Mouse (Mus musculus): ENCODE results near the gene Ensa. TPM values are rescaled to one million over a fixed set of nuclear protein-coding genes. Genes with fewer than 3 reads are reported as not detected.
A peak's percentile ranks its signal among the peaks of the same experiment; 100 is the strongest.

Ensa gene
- polyA plus RNA-seq, 1 experiment from 2014 or later = 108 TPM

DNA sequence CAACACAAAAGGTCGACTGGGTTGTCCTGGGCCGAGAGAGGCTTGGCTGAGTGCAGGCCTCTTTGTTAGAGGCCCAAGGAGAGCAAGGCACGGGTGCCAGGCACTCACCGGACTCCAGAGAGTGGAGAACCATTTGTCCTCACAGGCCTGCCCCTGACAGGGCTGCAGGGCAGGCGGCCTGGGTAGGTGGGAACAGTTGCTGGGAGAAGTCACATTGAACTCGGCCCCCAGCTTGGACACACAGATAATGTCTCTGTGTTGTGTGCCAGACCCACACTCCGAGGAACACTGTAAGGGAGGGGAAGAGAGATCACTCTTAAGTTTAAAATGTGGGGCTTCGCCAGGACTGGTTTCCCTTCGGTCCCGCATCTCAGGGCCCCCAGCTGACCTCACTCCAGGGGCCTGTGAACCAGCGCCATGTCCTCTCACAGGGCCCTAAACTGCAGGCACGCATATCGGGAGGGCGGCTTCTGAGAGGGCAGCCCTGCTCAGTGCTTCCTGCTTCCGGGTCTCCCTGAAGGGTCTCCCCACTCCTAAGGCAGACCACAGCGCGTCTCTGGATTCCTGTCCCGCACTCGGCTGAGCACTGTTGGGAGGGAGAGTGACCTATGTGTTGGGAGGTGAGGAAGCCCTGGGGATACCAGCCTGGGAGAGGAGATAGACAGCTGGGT is 52.8 kb downstream of the Ensa start:
- H3K4me3 ChIP-seq = no peak overlapping the region
- WGBS = 85% methylated on average over 19 of the region's 19 CpGs
- no peaks in the 10 kb centered on the region for H3K27me3 ChIP-seq
- no peak overlapping the region for H3K27ac ChIP-seq
- H3K9me3 ChIP-seq = no peaks in the 10 kb centered on the region
- H3K4me2 ChIP-seq = no peak overlapping the region
- peaks cover 24% of the 10 kb centered on the region for H3K36me3 ChIP-seq
- H3K4me1 ChIP-seq (replicated peaks) = peaks cover 43% of the 10 kb centered on the region
- H3K9ac ChIP-seq = no peak overlapping the region
- no peak for ATAC-seq (ENCODE audit: low FRiP score)

DNA sequence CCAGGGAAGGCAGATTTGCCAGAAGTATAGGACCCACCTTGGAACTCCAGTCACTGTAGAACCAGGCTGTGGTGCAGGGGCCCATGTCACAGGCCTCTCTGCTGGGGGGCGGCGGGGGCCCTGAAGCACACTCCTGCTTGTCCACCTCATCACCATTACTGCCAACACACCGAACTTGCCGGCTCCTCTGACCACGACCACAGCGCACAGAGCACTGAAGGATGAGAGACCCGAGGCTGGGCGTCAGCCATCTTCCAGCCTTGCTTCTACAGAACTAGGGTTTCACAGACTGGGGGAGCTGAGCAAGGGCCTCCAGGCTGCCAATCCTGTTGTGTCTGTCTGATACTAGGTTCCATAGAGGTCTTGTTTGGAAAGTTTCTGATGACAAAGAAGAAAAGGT is 54.8 kb downstream of the Ensa start:
- no peak overlapping the region for H3K4me3 ChIP-seq
- no peak overlapping the region for H3K9ac ChIP-seq
- no peak overlapping the region for H3K27ac ChIP-seq
- no peaks in the 10 kb centered on the region for H3K9me3 ChIP-seq
- H3K4me2 ChIP-seq = no peak overlapping the region
- 95% methylated on average over 8 of the region's 8 CpGs for WGBS
- H3K27me3 ChIP-seq = no peaks in the 10 kb centered on the region
- no peak for ATAC-seq (ENCODE audit: low FRiP score)
- peaks cover 24% of the 10 kb centered on the region for H3K4me1 ChIP-seq (replicated peaks)
- H3K36me3 ChIP-seq = peaks cover 6% of the 10 kb centered on the region; the same call in 1 of the 2 replicates

DNA sequence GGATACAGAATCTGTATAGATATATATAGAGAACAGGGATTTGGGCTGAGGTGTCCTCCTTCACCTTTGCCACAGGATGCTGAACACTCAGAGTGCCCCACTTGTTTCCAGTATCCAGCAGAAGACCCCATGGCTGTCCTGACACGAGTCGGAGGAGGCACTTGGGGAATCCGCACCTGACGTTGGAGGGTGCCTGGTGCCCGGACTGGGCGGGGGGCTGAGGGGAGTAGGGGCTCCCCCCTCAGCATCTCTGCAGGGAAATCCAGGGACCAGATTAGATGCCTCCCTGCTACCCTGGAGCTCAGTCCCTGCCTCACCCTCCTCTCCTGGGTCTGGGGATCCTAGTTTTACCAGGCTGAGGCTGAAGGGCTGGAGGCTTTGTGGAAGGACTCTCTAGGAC is 55.9 kb downstream of the Ensa start:
- 90% methylated on average over 6 of the region's 6 CpGs for WGBS
- Histone ChIP-seq H3K4me1 (replicated peaks) (peaks cover 13% of the 10 kb centered on the region), H3K4me3 (no peak overlapping the region), H3K9ac (peak overlapping the region; percentile 35; the same call in 1 of the 2 replicates), H3K9me3 (no peaks in the 10 kb centered on the region), H3K36me3 (peaks cover 6% of the 10 kb centered on the region; the same call in 1 of the 2 replicates), H3K4me2 (no peak overlapping the region), H3K27ac (no peak overlapping the region), H3K27me3 (no peaks in the 10 kb centered on the region)
- no peak for ATAC-seq (ENCODE audit: low FRiP score)

DNA sequence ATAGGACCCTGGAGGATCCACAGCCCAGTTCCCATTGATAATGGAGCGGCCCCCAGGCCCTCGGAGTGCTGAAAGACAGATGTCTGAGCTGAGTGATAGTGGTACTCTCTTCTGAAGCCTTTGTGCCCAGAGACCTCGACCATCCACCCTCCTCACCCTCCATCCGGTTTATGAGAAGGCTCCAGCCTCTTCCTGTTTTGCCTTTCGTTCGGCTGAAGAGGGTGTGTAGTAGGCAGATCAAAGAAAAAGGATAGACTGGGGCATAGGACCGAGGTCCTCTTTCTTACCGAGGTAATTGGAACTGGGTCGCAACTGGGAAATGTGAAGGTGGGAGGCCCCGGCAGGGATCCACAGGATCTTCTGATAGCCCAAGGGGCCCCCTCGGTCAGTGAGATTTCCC is 56.6 kb downstream of the Ensa start:
- H3K27ac ChIP-seq = 0 out of 2 replicates have a peak overlapping the region, but pooled peaks have one; percentile 12
- H3K4me1 ChIP-seq (replicated peaks) = peaks cover 12% of the 10 kb centered on the region
- H3K36me3 ChIP-seq = peaks cover 6% of the 10 kb centered on the region; the same call in 1 of the 2 replicates
- H3K4me3 ChIP-seq = no peak overlapping the region
- 64% methylated on average over 11 of the region's 11 CpGs for WGBS
- ATAC-seq (ENCODE audit: low FRiP score) = no peak
- no peaks in the 10 kb centered on the region for H3K9me3 ChIP-seq
- H3K27me3 ChIP-seq = peaks cover 2% of the 10 kb centered on the region; the same call in 1 of the 2 replicates
- no peak overlapping the region for H3K4me2 ChIP-seq
- peak overlapping the region; percentile 35; the same call in 1 of the 2 replicates for H3K9ac ChIP-seq

Other genes starting within 250 kb of the Ensa start
- not detected in 2 replicates for gene 4930558C23Rik, start 222.2 kb upstream of the Ensa start, polyA plus RNA-seq (2015; fragmentation: Nextera tagmentation; extraction: Ambion mirVana)
- 20.0 and 21.0 TPM in 2 replicates for gene Arnt, start 190.6 kb upstream of the Ensa start, polyA plus RNA-seq (2015; fragmentation: Nextera tagmentation; extraction: Ambion mirVana)
- gene Ctsk, start 125.7 kb upstream of the Ensa start, polyA plus RNA-seq (2015; fragmentation: Nextera tagmentation; extraction: Ambion mirVana) = 10.8 and 15.6 TPM in 2 replicates
- gene Ctss, start 98.2 kb upstream of the Ensa start, polyA plus RNA-seq (2015; fragmentation: Nextera tagmentation; extraction: Ambion mirVana) = 15.1 and 16.8 TPM in 2 replicates
- gene Hormad1, start 65.3 kb upstream of the Ensa start, polyA plus RNA-seq (2015; fragmentation: Nextera tagmentation; extraction: Ambion mirVana) = not detected in 2 replicates
- gene Golph3l, start 36.1 kb upstream of the Ensa start, polyA plus RNA-seq (2015; fragmentation: Nextera tagmentation; extraction: Ambion mirVana) = 30.6 and 32.6 TPM in 2 replicates
- 49.3 and 54.2 TPM in 2 replicates for gene Mcl1, start 33.8 kb downstream of the Ensa start, polyA plus RNA-seq (2015; fragmentation: Nextera tagmentation; extraction: Ambion mirVana)
- gene Adamtsl4, start 62.9 kb downstream of the Ensa start, polyA plus RNA-seq (2015; fragmentation: Nextera tagmentation; extraction: Ambion mirVana) = 0.98 and 1.0 TPM in 2 replicates
- 12.9 and 13.4 TPM in 2 replicates for gene Ecm1, start 114.6 kb downstream of the Ensa start, polyA plus RNA-seq (2015; fragmentation: Nextera tagmentation; extraction: Ambion mirVana)
- gene Tars2, start 135.2 kb downstream of the Ensa start, polyA plus RNA-seq (2015; fragmentation: Nextera tagmentation; extraction: Ambion mirVana) = 41.0 and 44.9 TPM in 2 replicates
- 23.8 and 24.4 TPM in 2 replicates for gene Rprd2, start 193.9 kb downstream of the Ensa start, polyA plus RNA-seq (2015; fragmentation: Nextera tagmentation; extraction: Ambion mirVana)
- 36.6 and 39.7 TPM in 2 replicates for gene Prpf3, start 230.9 kb downstream of the Ensa start, polyA plus RNA-seq (2015; fragmentation: Nextera tagmentation; extraction: Ambion mirVana)
- 331 and 342 TPM in 2 replicates for gene Mrps21, start 246.5 kb downstream of the Ensa start, polyA plus RNA-seq (2015; fragmentation: Nextera tagmentation; extraction: Ambion mirVana)